Mouse (Mus musculus) monocyte, adult 5-6 weeks (primary cell): ENCODE results near the gene Znrf1. TPM values are rescaled to one million over a fixed set of nuclear protein-coding genes. Genes with fewer than 3 reads are reported as not detected.

Experiments used
- ATAC-seq: fragments of 153-309, 156-312 bp; replicated peaks from 2 replicates; pipeline ENCODE4 v1.8.0; 2017; ENCODE audit warnings: mild to moderate bottlenecking; ENCODE audit not compliant: low TSS enrichment, insufficient number of reproducible peaks, severe bottlenecking, poor library complexity, low FRiP score
- total RNA-seq: library from RNA; stranded (forward); fragments of 200-1000, 200-491, 200-594 nt; gene quantifications from 3 replicates; pipeline ENCODE4 v1.2.3, GENCODE M21; 2017

Znrf1 gene
- total RNA-seq, 1 experiment from 2014 or later, result 25.0 TPM

DNA sequence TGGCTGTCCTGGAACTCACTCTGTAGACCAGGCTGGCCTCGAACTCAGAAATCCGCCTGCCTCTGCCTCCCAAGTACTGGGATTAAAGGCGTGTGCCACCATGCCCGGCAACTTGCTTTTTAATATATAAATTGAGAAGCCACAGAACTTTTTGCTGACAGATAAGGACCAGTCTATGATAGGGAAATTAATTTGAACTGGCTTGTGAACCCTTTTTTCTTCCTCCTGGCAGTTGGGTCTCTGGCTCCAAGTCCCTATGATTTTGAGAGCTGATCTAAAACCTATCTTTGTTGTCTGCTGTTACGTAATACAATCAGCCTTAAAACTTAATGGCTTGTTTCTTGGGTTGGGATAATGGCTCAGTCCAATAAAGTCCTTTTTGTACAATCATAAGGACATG lies 27.2 kb downstream of the Znrf1 start:
- no peak for ATAC-seq

DNA sequence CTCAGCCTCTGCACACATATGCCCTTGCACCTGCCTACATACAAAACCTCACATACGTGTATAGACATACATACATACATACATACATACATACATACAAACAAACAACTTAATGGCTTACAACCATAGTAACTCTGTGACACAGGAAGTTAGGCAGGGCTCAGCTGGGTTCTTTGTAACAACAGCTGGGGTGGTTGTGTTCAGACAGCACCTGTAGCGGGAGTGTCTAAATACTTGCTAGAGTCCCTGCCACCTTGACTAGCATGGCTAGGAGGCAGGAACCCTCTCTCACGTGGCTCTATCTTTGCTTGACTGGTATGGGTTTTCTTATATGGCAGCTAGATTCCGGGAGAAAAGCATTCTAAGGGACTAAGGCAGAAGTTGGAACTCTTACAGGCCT lies 27.8 kb downstream of the Znrf1 start:
- ATAC-seq, result no peak

DNA sequence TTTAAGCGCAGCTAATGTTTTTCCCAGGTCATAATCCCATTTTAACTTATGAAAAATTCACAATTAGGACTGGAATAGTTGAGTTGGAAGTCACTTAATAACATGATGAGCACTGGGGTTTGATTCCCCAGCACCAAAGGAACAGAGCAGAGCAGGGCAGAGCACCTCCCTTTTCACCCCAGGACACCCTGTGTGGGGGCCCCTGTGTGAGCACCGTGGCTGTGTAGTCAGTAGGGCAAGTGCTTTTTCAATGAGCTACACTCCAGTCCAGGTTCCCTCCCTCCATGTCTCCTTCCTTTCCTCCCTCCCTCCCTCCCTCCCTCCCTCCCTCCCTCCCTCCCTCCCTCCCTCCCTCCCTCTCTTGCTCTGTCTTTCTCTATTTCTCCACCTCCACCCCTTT lies 28.2 kb downstream of the Znrf1 start:
- ATAC-seq, result no peak

DNA sequence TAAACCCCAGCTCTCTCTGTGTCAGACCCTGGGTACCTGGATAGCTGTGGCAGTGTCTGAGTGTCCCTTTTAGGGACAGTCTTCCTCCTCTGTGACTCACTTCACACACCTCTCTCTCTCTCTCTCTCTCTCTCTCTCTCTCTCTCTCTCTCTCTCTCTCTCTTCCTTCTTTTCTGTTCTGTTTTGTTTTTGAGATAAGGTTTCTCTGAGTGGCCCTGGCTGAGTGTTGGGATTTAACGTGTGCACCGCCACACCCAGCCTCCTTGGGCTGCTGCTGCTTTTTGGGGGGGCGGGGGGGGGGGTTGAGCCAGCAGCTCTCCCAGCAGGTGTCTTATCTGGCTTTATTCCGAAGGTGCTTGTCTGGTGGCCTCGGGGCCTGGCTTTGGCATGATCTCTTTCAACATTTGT lies 29.9 kb downstream of the Znrf1 start:
- ATAC-seq, result no peak

DNA sequence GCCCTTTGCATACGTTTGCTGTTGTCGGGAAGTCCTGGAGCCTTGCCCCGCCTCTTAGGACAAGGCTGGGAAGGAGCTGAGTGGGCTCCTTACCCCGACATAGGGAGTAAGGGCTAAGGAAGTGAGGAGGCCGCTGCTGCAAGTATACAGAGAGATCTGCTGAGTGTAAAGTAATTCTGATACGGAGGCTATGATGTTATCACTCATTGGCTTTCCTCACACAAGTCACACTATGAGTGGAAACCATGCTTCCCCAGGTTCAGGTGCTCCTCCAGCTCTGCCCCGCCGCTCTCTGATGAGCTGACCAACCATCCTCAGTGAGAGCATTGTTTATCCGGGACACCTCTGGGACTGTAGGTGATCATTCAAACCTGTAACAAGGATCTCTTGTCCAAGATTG lies 30.4 kb downstream of the Znrf1 start:
- ATAC-seq, result no peak

DNA sequence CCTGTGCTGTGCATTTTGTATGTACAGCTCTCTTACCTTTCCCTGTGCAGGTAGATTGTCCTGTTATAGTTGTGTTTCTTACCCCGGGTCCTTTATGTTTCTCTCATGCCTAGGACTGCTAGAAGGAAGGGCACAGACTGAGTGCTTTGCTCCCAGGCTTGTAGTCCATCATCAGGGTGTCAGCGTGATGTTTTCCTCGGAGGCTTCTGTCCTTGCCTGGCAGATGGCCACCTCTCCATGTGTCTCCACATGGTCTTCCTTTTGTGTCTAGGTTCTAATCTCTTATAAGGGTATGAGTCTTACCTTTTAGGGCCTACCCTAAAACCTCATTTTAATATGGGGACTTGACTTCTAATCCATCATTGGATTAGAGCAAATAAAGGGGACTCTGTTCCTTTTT lies 31.7 kb downstream of the Znrf1 start:
- no peak for ATAC-seq

DNA sequence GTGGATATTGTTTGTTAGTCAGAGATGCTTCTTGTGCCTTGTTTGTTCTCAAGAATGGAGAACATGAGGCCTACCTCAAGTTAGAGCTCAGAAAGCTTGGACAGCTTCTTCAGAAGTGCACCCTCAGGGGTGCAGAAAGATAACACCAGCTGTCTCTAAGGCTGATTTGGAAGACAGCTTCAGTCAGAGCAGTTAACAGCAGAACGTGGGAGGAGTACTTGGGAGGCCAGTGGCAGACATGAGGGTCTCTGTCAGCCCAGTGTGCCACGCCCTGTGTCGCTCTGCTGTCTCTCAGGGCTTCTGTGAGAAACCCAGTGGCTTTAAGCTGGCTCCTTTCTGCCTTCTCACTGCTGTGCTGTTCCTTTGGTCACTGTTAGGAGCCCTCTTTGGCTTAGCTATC lies 32.1 kb downstream of the Znrf1 start:
- ATAC-seq, result no peak

DNA sequence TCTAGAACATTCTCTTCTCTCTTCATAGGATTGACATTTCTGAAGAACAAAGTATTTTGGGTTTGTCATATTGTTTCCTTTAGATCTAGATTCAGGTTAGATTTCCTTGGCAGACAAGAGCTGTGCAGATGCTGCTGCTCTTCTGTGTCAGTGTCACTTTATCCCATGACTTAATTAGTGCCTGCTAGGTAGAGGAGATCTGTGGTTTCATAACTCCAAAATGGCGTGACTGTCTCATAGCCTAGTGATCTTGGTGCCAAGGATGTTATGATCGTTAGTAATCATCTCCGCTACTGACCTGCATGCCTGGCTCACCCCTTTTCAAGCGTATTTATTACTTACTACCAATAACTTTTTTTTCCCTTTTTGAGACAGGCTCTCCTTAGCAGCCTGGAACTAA lies 34.0 kb downstream of the Znrf1 start:
- ATAC-seq, result no peak

DNA sequence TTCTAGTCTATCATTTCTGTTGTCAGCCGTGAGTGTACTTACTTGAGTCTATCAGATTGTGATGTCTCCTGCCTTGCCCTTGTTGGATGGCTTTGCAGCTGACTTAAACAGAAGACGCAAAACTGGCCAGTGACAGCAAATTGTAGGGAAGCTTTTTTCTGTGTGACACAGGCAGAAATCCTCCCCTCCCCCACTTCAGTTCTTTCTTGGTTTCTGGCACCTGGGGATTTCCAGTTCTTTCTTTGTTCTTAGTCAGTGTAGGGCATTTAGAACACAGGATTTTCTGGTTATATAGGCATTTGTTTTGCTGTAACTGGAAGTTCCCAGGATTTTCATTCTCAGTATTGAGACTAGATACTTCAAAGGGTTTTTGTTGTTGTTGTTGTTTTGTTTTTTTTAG lies 34.5 kb downstream of the Znrf1 start:
- ATAC-seq, result no peak

DNA sequence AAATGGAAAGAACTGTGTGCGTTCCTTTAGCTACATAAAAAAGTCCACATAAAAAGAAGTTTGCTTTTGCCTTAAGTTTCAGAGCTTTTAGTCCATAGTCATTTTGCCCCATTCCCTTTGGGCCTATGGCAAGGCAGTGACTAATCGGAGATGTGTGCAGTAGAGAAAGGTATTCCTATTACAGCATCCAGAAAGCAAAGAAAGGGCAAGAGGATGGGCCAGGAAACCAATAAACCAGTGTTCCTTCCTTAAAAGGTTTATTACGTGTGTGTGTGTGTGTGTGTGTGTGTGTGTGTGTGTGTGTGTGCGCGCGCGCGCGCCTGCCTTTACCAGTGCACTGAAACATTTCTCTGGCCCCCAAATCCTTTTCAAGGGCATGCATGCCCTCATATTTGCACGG lies 35.8 kb downstream of the Znrf1 start:
- ATAC-seq, result no peak

DNA sequence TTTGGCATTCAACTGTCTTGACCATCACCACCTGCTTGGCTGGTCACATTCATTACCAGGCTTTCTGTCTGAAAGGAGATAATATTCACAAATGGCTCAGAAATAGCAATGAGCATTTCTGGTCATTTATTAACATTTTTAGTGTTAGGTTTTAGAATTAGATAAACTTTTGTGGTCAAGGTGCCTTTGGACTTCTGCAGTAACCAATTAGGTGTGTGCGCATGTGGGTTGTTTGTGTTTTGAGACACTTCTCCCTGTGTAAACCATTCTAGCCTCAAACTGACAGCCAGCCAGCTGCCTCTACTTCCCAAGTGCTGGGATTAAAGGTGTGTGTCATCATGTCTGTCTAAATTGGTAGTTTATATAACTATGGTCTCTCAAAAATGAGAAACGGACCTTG lies 36.5 kb downstream of the Znrf1 start:
- no peak for ATAC-seq

DNA sequence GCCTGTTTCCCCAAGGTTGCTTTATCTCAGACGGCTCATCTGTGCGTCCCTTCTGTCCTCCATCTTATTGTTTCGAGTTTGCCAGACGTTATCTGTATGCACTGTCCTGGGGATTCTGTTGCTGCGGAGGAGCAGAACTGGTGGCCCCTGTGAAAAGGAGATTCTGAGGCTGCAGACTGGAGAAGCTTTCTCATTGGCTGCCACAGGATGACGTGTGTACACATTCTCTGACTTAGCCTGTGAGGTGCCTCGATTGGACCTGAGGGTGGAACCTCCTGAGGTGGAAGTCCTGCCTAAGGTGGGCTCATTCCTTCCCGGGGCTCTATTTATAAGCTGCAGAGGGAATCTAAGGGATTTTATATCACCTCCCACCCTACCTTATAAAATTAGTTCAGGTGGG lies 37.7 kb downstream of the Znrf1 start:
- ATAC-seq, result no peak

DNA sequence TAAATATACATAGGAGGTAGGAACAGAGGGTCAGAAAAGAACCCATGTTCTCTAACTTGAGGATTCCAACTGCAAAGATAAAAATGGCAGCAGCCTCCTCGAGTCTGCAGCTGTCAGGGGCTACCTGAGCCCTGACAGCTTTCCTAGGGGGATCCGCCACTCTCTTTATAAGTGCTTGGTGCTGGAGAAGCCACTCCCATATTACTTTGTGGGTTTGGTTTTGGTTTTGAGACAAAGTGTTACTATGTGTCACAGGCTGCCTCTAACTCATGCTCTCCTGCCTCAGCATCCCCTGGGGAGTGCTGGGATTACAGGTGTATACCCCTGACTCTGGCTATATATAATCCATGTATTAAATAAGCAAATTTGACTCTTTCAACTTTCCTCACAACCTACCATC lies 38.1 kb downstream of the Znrf1 start:
- no peak for ATAC-seq

DNA sequence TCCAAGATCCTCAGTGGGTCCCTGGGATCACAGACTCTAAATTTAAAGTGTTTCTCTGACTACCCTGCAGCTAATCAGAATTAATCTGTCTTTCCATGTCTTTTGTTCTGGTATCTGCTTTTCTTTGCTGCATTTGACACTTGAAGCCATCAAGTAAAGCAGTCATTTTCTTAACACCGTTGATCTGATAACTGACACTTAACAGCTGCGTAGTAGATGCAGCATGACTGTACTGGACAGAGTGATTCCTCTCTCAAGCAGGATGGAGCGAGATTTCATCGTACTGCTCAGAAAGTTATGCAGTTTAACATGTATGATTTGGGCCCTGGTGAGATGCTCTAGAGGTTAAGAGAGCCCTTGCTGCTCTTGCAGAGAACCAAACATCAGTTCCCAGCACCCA lies 39.6 kb downstream of the Znrf1 start:
- no peak for ATAC-seq

DNA sequence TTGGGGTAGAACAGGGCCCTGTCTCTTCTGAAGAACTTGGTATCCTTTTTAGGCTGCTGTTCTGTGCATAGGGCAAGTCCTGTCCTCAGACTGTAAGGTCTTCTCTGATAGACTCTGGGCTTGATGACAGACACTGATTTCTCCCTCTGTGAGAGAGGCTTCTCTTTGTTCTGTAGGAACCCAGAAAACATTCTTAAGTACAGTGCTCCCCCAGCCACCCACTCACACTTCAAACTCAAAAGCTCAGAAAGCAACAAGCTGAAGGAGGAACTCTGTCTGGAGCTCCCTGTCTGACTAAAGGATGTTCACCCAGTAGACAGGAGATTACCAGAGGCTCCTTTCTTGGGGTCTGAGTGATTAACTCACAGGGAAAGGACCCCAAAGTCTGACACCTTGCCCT lies 40.6 kb downstream of the Znrf1 start:
- no peak for ATAC-seq

DNA sequence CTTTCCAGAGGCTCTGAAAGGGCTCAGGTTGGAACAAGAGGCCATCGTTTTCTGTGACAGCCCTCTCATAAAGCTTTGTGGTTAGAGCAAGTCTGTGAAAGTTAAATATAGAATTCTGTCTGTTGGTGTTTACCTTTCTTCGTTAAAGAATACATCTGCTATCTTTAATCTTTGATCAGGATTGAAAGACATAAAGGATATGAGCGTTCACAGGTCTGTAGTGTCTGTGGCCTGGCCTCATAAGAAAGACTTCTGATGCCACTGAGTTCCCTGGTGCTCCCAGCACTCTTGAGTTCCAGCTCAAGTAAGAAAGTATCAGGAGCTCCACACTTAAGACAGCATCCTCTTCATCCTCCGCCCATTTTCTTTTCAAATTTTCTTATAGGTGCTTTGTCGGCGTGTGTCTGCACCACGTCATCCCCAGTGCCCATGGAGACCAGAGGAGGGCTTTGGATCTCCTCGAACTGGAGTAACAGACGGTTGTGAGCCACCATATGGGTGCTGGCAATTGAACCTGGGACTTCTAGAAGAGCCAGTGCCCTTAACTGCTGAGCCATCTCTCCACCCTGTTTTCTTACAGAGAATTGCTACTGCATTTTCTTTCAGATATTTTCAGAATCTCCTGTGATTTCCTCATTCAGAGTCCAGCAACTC lies 42.1 kb downstream of the Znrf1 start:
- no peak for ATAC-seq

DNA sequence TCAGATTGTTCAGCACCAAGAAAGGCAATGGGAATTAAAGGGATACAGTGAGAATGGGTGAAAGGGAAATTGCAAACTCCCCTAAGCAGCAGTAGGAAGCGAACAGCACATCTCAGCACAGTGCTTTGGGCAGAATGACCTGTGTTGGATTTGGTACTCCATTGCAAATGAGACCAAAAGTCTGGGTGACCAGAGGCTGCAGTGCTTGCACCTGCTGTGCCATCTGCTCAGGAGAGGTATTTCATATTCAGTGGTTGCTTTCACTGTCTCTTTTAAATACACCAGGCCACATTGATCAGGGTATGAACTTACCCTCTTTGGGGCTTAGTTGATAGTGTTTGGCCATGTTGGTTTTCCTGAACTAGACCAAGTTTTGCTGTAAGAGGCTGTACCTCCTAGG lies 43.4 kb downstream of the Znrf1 start:
- ATAC-seq, result no peak

DNA sequence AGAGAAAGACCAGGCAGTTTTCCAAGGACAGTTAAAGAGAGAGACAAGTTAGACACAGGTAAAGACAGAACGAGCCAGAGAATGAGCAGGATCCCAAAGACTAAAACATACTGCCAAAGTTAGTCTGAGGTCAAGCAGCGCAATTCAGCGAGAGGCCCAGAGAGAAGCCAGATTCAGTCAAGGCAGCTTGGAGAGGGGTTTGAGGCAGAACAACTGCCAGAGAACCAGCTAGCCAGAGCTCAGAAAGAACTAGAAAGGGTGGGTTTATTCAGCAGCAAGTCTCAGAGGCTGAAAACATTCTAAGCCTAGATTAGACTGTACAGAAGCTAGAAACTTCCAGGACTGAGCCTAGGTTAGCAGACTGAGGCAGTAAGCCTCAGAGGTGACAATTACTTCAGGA lies 44.4 kb downstream of the Znrf1 start:
- ATAC-seq, result no peak

DNA sequence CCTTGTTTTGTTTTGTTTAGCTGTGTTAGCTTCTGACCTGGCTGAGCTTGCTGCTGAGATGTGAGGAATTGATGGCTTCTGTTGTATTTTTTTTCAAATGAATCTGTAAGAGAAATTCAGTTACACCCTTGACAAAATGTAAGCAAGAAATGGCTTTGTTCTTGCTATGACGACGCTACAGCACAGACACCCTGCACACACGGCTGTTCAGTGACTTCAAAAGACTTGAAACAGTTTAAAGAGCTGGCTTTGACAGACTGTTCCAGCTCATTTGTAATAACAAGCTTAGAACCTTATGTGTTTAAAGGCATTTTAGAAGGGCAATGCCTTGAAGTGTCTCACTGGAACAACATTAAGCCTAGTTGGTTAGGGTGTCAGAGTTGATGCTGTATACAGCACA lies 46.5 kb downstream of the Znrf1 start:
- ATAC-seq, result no peak

DNA sequence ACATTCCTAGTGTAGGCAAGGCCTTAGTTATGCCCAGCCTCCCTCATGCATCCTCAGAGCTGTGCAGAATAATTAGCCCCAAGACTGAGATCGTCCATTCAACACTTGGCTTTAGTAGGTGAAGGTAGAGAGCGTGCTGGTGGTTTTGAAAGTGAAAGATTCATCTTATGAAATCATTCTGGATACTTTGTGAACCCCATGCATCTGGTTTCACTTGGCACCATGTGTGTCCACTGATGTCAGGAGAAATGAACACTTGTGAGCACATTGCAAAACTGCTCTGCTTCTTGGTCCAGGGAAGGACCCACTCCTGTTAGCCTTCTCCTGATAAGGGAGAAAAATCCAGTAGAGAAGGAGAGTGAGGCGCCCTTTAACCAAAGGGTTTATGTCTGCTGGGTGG lies 49.0 kb downstream of the Znrf1 start:
- ATAC-seq, result no peak

DNA sequence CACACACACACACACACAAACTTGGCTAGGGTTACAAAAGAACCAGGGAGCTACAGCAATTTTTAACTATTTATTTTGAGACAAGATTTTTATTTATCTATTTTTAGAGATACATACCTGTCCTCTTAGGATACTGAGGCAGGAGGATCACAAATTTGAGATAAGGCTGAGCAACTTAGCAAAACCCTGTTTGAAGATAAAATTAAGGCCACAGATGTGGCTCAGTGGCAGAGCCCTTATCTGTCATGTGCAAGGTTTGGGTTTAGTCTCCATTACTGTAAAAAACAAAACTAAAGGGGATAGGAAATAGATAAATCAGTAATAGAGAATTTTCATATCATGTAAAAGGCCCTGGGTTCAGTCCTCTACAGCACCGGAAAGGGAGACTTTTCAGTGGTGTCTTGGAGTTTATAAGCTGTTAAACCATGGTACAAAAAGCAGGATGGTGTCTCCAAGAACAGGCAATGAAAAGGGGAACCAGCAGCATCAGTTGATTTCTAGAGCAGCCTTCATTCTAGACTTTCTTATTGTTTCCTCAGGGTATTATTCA lies 51.7 kb downstream of the Znrf1 start:
- ATAC-seq, result no peak
